Mouse (Mus musculus) adrenal gland, postnatal 4 days (tissue): ENCODE measurements around the gene Zbtb16. TPM values are rescaled to one million over a fixed set of nuclear protein-coding genes. Genes with fewer than 3 reads are reported as not detected.
A peak's percentile ranks its signal among the peaks of the same experiment; 100 is the strongest.

Experiments used
- DNase-seq, 2 experiments: peaks; one replicate each; pipeline ENCODE4 v3.0.0; 2021 to 2022; ENCODE audit warnings: low spot score in 2 of 2, mixed read lengths in 2 of 2
- total RNA-seq, 2 experiments: library from RNA; stranded (reverse); gene quantifications; 2 replicates each; pipeline ENCODE4 v1.2.3; 2021

Zbtb16 gene
- total RNA-seq, 2 experiments from 2014 or later: 32.4 to 47.4 TPM

DNA sequence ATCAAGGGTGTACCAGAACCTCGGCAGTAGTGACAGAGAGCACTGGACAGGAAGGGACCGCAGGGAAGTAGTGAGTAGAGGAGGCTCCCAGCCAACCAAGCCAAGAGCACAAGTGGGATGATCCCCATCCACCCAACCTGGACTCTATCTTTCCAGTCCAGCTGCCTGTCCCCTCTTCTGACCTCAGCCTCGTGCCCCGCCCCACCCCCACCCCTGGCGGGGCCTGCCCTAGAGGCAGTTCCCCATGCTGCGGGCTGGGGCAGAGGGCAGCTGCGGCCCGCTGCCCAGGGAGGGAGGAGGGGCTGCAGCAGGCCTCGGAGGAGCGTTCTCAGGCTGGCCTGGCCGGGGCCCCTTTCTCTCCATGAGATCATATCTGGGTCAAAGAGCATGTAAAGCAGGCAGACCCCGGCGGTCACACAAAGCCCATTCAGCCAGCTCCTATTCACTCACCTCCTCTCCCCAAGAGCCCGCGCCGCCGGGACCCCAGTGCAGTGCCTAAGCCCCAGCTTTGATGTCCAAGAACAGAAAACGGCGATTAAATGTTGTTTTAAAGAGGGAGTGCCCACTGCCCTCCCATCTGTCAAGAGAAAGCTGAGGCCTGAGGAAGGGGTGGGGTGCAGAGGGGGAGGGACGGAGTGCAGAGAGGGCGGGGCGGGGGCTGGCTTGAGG lies 186.8 kb downstream of the Zbtb16 start:
- DNase-seq: peak in 1 of 2 experiments; percentile 12

DNA sequence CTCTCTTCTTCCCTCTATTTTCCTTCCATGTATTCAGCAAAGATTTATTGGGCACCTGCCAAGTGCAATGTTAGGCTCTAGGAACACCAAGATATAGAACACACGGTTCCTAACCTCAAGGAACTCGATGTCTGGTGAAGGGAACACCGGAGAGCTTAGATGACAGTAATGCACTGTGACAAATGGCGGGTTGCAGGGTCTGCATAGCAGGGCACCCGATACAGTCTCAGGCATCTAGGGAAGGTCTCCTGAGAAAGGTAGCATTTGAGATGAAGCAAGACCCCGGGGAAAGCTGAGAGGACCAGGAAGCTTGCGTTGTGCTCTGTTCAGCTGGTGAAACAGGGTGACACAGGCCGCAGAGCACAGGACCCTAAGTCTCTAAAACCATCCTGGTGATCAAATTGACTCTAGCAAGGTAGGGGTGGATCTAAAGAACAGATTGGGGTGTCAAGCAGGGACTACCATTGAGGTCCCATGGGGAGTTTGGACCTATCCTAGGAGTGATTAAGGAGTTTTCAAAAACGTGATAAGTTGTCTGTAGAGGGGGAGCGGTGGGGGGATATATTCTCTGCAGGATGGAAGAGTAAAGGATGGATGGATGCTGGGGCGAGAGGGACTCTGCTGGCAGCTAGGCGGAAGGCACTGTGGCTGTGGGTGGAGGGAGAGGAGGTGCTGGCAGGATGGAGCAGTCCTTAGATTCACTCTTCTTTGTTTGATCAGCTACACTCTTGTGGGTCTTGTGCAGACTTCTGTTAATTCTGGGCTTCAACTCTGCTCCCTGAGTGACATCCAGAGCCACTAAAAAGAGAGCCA lies 187.5 kb downstream of the Zbtb16 start:
- peak in 1 of 2 experiments; percentile 2 for DNase-seq

DNA sequence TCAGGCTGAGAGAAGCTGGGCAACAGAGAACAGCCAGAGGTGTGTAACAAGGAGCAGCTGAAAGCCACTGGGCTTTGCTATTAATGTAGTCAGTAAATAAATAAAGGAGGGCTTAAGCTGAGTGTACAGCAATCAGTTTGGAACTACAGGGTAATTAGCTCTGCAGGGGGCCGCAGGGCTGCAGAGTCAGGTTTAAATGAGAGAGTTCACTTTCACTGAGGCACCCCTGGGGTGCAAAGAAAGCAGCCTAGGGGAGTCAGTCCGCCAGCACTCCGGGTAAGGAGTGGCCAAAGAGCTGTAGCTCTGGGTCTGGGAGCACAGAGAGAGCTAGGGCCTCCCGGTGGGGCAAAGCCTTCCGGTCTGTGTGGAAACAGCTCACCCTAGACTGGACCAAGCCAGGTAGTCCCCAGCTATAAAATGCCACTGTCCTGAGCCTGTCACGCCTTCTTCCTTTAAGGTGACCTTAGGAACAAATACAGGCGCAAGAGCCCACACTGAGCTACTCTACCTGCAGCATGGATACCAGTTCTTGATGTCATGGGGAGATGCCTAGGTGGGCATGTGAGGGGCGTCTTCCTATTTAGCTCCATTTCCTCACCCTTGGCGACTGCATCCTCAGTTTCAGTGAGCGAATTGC lies 188.3 kb downstream of the Zbtb16 start:
- peak in 1 of 2 experiments; percentile 2 for DNase-seq

DNA sequence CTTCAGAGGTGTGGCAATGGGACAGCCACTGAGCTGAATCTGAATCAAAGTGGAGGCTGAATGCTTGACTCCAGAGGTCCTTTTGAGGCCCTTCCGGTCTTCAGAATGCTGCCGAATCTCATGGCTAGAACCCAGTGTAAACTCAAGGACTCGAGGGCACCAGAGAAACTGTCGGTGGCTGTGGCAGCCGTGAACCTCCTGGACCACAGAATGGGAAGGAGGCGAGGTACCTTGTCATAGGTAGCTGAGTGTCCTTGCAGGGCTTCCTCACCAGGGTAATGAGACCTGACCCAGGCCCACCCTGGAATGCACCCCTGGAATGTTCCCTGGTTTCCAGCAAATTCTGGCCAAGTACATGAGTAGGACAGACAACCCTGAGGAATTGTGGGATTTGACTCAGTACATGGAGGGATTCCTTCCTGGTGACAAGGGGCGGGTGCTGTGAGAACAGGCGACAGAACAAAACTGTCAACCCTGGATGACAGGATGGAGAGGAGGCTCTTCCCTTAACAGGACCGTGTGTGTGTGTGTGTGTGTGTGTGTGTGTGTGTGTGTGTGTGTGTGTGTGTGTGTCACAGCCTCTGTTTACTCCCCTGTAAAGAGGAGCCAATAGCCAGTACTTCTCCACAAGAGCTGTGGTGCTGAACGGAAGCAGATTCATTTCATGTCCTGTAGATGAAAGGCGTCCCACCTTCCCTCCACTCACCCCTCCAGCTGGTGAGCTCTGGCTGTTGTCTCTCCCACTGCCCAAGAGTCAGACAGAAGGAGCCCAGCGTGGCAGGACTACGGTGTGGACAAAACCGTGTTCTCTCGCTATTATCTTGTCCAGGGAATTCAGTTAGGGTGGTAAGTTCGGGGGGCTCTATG lies 189.0 kb downstream of the Zbtb16 start:
- peak in 1 of 2 experiments; percentile 5 for DNase-seq

DNA sequence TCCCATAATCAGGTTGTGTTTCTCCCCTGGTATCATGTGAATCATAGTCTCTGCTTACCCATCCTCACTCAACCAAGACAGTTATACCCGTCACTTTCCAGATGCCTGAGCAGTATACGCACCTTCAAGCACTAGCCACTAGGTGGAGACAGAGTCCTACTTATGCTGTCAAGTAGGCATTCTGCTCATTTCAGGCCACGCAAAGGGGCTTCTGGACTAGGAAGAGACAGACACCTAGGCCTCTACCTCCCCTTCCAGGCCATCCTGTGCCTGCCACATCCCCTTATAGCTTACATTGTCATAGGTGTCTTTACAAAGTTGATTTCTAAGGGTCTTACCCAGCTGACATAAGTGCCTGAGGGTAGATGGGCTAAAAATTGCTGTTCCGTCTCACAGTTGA lies 189.8 kb downstream of the Zbtb16 start:
- DNase-seq: peak in 1 of 2 experiments; percentile 42

DNA sequence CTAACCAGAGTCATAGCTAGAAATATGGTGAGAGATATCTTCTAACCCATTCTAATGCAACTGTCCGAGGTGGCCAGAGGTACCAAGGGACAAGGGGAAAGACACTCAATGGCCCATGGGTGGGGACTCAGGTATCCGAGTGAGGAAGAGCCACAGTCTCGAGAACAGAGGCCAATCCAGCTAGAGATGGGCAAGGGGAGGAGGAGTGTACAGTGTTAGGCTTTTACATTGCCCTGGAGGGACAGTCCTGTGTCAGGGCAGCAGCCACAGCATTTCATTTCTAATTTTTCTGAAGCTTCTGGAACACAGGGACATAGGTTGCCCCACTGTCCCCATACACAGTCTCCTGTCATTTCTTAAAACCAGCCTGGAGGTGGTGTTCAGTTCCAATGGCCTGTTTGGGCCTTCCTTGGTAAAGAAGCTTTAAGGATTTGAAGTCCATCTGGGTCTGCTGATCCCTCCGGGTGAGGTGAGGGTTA lies 190.3 kb downstream of the Zbtb16 start:
- DNase-seq: peak in 1 of 2 experiments; percentile 2

DNA sequence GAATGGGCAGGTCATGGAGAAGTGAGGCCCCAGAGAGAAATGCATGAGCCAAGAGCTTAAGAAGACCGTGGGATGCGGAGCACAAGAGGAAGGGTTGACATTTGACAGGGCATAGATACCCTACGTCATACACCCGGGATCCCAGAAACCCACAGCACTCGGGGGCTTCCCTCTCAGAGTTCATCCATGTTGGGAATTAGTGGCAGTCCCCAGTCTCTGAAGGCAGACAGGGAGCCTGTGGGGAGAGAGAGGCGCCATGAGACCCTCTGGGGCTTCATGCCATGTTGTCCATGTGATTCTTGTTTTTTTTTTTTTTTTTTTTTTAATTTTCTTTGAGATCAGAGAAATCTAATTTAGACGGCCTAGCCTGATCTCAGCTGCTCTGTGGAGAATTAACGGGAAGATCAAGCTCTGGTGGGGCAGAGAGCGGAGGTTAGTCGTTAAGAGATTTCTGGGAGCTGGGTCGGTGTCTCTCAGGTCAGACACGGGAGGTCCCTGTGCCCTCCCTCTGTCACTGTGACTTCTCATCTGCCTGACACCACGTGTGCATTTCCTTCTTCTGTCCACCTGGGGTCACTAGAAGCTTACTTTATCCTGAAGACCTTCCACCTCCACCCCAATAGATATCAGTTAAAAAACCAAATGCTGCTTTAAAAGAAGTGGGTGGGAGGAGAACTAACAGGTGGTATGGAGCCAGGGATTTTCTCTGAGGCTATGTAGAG lies 190.9 kb downstream of the Zbtb16 start:
- DNase-seq: peak in 1 of 2 experiments; percentile 5

DNA sequence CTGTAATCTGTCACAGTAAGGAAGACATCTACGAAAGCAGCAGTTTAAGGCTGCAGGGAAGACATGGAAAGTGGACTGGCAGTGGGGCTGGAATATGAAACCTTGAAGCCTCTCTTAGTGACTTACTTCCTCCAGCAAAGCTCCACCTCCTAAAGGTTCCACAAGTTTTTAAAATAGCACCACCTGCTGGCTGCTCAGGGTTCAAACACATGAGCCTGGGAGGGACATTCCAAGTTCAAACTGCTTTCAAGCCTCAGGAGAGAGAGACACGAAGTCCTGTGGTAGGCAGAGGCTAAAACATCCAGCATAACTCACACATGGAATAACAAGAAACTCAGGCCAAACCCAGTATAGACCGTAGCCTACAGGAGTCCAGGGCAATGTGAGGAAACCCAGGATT lies 191.6 kb downstream of the Zbtb16 start:
- peak in 1 of 2 experiments; percentile 1 for DNase-seq

DNA sequence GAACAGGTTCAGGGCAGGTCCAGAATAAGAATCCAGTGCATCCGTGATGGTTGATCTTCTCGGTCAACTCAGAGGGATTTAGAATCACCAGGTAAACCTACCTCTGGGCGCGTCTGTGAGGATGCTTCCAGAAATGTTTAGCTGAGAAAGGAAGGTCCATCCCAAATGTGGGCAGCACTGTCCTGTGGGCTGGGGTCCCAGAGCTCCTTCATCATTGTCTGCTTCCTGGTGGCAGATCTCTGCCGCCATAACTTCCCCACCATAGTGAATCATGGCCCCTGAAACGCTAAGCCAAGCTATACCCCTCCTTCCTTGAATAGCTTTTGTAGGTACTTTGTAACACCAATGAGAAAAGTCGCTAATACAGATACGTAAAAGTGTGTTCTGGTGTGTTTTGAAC lies 194.4 kb downstream of the Zbtb16 start:
- DNase-seq: no peak

DNA sequence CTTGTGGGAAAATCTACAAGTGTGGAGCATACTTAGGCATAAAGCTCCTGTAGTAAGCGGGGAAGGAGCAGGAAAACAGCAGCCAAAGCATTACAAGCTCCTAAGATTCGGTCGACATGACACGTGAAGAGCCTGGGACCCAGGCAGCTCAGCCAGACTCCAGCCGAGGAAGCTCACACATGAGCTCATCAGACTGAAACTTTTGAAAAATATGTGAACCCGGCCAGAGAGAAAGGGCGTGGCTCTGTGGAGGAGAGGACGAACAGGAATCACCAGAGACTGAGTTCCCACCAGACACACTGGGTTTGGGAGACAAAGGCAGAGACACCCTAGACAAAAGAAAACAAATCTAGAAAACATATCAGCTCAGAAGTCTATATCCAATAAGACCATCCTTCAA lies 195.1 kb downstream of the Zbtb16 start:
- DNase-seq: no peak

DNA sequence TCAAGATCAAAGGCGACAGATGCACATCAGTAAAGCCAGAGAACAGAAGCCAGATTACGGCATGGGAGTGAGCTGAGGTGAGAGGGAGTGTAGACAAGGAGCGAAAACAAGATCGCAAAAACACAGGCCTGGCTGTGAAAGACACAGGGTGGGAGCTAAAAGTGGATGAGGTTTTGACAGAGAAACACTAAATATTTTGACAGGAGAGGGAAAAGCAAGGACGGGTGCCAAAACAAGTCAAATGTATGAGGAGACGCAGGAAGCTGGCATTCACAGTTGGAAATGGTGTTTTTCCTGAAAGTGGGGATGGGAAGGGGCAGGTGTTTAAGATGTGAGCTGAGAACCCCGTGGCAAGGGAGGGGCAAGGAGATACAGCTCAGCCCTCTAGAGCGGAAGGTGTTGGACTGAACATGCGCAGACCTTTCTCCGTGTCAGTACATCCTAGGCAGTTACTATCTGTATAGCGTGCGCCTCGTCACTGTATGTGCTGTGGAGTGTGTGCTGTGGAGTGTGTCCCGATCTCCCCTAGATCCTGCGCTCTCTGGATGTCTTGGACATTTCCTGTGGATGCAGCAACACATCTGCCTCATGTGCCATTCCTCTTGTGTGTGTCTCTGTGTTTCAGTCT lies 197.7 kb downstream of the Zbtb16 start:
- DNase-seq: no peak

DNA sequence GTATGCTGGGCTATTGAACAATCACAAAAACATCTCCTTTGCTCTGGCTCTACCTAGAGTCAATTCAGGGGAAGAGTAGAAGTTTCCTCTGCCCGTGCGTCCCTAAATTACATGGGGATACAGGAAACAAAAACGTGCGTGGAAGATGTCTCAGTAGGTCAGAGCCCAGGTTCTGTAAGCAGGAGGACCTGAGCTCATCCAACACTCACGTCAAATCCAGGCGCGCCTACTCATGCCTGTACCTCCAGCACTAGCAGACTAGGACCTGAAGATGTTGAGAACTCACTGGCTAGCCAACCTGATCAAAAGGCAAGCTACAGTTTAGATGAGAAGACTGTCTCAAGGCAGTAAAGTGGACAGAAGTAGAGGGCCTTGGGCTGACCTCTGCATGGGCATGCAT lies 198.9 kb downstream of the Zbtb16 start:
- no peak for DNase-seq

DNA sequence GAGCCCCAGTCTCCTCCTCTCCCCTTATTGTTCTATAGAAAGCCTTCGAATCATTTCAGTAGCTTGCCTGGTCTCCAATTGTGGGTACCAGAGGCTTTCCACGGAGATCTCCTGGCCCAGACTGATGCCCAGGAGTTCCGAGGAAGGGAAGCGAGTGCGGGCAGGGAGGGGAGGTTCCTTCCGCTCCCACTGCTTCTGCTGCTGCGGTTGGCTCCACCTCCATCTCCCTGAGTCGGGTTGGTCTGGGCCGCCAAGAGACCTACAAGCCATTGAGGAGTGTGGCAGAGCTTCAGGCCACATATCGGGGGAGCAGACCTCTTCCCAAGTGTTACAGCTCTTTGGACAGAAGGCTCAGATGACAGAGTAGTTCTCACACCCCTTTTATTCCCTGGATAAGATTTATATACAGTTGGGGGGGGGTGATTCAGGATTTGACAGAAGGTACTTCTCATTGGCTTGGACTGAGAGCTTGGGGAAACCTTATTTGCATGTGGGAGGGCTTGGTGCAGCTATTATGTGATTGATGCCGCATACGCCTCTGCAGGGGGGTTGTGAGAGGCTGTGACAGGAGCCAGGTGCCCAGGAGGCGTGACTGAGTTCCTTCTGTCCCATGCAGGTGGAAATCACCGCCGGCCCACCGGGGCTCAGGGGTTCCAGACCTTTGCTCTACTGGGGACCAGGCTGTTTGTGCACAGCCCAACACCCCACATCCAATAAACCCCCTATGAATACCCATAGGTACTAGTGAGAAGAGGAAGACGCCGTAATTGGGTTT lies 200.3 kb downstream of the Zbtb16 start:
- no peak for DNase-seq

DNA sequence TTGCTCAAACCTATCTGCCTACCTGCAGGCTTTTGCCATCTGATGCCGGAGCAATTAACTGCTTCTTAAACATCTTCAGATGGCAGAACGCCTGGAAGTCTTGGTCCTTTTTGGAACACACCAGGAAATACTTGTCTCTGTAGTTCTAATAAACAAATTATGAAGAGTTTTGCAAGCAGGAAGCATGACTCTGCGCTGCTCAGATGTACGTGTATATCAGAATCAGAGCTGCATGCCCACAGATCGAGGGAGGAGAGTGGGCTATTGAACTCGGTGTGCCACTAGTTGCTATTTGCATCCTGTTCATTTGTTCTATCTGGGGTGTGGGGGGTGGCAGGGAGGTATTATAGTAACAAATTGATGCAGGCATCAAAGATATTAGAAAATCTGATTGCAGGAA lies 202.9 kb downstream of the Zbtb16 start:
- no peak for DNase-seq

DNA sequence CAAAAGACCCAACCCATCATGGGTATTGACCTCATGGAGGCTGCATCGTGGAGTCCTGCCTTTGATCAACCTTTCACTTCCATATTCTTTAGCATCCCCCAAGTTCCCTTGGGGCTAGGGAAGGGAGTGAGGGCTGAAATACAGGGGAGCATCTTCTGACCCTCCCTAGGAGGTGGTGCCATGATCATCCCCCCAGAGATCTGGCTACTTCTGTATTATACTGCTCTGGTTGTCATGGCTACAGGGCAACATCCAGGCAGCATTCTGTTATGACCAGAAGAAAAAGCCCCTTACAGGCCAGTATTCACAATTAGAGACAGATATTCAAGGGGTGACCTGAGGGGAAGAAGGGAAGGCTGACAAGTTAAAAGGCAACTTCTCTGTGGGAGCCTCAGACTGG lies 216.8 kb downstream of the Zbtb16 start:
- DNase-seq: no peak

DNA sequence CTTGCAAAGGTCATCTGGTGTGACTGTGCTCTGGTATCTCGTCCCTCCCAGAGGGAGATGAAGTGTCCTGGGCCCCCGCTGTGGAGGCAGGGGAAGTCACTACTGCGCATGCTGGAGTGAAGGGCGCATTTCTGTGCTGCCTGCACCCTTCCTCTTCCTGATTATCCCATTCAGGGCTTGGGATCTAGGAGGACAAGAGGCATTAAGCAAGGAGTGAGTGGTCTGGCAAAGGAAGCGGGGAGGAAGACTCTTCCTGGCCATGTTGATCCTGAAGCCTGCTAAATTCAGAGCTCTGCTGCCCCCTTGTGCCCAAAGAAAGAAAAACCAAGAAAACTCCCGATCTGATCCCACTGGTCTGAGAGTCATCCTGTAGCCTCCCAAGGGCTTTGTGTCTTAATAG lies 217.4 kb downstream of the Zbtb16 start:
- DNase-seq: peak; percentile 24 to 44

DNA sequence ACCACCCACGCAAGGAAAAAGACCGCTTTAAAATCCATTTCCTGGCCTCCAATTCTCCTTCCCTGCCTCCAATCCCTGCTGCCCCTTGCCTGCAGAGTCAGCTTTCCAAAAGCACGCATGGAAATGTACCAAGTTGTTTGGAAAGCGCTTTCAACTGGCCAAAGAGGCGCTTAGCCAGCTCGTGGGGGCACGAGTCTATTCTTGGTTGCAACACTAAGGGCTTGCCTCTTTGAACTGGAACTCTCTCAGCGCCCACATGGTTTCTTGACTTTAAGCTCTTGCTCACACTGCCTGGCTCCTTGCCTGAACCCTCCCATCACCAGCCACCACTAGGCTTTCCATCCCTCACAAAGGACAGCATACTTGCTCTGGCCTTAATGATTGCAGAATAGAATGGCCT lies 217.9 kb downstream of the Zbtb16 start:
- DNase-seq: no peak

DNA sequence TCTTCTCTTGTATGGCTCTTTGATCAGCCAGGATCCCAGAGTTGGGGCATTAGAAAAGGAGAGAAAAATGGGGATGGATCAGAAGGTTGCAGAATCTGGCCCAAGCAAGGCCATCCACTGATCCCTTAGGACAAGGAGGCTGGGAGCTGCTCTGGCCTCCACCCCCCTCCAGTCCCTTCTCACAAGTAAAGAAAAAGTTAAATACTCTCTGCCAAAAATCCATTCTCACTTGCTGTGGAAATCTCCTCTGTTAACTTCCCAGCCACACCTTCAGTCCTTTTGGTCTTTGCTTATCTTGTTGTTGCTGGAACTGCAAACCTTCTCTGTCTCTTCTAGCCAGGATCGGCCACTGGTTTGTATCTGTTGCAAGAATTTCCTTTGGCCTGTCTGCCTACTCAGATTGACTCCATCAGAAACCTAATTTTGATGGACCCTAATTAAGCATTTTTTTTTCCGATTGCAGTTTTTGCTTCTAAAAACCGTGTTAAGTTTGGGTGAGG lies 218.5 kb downstream of the Zbtb16 start:
- DNase-seq: no peak

DNA sequence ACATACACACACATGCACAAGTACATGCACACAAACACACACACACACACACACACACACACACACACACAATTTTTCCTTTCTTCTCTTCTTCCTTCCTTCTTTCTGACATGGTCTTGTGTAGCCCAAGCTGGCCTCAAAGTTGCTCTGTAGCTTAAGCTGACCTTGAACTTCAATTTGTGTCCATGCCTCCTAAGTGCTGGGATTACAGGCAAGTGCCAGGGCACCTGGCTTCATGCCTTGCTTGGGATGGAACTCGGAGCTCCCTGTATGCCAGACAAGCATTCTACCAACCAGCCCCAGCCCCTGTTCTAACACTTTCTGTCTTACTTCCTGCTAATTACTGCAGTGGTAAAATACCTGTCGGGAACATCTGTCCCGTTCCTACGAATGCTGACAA lies 222.8 kb downstream of the Zbtb16 start:
- no peak for DNase-seq
